Mouse (Mus musculus) cerebellum, adult 2 months (tissue): ENCODE measurements around the gene Scn3b. TPM values are rescaled to one million over a fixed set of nuclear protein-coding genes. Genes with fewer than 3 reads are reported as not detected.

Experiments
- DNase-seq, 2 experiments: peaks; one replicate each; pipeline ENCODE4 v3.0.0; 2021
- H3K27ac ChIP-seq: fragments of 200-500 bp; 2 replicates; pipeline ENCODE4 v1.5.1; 2012; ENCODE audit warnings: low read length, control low read depth, inconsistent platforms; ENCODE audit not compliant: insufficient read depth
- H3K27me3 ChIP-seq: fragments of 200-500 bp; 2 replicates; pipeline ENCODE4 v1.6.1; 2012; ENCODE audit warnings: inconsistent platforms, mild to moderate bottlenecking, low read length, moderate library complexity; ENCODE audit not compliant: control insufficient read depth, insufficient read depth
- H3K4me1 ChIP-seq: fragments of 200-500 bp; 2 replicates; pipeline ENCODE4 v1.6.1; 2011; ENCODE audit warnings: low read length; ENCODE audit not compliant: control insufficient read depth, insufficient read depth
- H3K4me3 ChIP-seq: fragments of 200-500 bp; replicated peaks from 2 replicates; pipeline ENCODE3; 2011; ENCODE audit warnings: mild to moderate bottlenecking, low read depth, low read length, control low read depth; ENCODE audit not compliant: insufficient read depth
- CTCF ChIP-seq: fragments of 200-500 bp; IDR thresholded peaks from 2 replicates; pipeline ENCODE4 v1.5.1; 2011; ENCODE audit warnings: low read depth, mild to moderate bottlenecking, control low read depth, low read length, moderate library complexity, borderline replicate concordance; ENCODE audit not compliant: insufficient read depth
- POLR2A ChIP-seq: fragments of 200-500 bp; IDR thresholded peaks from 2 replicates; pipeline ENCODE4 v1.6.1; 2011; ENCODE audit warnings: low read length, control low read depth, borderline replicate concordance; ENCODE audit not compliant: insufficient read depth
- WGBS: fragments of 180-500 bp; shearing (Covaris S2); methylation state at CpG from one replicate; pipeline ENCODE4 v1.1.7; 2018; 5-methylcytosine and 5-hydroxymethylcytosine counted together
- polyA plus RNA-seq: library from polyadenylated mRNA; depleted of rRNA; stranded (reverse); fragments of >200 nt; gene quantifications from 2 replicates; pipeline ENCODE4 v1.2.3, GENCODE M21; 2012

Scn3b gene
- polyA plus RNA-seq, 1 experiment = 10.1 TPM

DNA sequence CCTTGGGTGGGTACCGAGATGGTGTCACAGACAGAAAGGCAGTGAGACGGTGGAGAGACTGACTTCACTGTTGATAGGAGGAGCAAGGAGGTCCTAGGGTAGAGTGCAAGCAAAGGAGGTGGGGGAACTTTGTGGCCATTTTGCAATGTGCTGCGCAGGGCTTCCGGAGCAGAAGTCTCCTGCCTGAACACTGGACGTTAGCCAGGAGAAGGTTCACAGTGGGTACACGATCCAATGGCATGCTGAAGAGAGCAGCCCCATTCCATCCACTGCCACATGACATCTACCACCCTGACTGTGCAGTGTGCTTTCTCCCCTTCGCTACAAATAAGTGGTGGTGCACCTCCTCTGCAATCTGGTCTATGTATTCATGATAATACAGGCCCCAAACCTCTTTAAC, 3.8 kb downstream of the Scn3b start:
- Histone ChIP-seq H3K4me3 (no peak overlapping the region), H3K4me1 (peaks cover 6% of the 10 kb centered on the region; the same call in 1 of the 2 replicates), H3K27ac (no peak overlapping the region), H3K27me3 (no peaks in the 10 kb centered on the region; the same call in 1 of the 2 replicates)
- WGBS = 49% methylated on average over 7 of the region's 7 CpGs
- no peak for DNase-seq
- TF ChIP-seq POLR2A (no peak), CTCF (no peak)

- DNase-seq = no peak
- TF ChIP-seq POLR2A = no peak
- no peak for TF ChIP-seq CTCF
- Histone ChIP-seq H3K4me1 (no peaks in the 10 kb centered on the region), H3K4me3 (no peak overlapping the region), H3K27ac (no peak overlapping the region), H3K27me3 (no peaks in the 10 kb centered on the region)
- WGBS = 66% methylated on average over 5 of the region's 5 CpGs
These were observed 6.9 kb downstream of the Scn3b start for GRCm38 (mm10) chr9:40275904-40276303.

DNA sequence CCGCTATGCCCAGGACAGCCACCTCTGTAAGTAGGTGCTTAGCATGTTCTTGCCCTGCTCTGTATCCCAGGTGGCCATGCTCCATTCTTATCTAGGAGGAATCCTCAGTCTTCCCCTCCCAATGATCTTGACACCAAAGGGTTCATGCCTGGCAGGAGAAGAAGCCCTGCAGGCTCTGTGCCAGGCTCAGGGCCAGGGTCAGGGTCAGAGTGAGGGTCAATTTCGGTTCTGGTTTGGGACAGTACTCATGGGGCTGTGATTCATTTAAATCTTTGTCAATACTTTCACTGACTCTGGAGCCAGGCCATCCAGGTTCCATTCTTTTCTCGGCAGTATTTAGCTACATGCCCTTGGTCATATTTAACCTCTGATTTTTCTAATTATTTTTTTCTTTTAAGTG, 8.7 kb downstream of the Scn3b start:
- WGBS = 79% methylated on average over 3 of the region's 3 CpGs
- no peaks in the 10 kb centered on the region; the same call in 1 of the 2 replicates for H3K27me3 ChIP-seq
- DNase-seq = no peak
- no peak overlapping the region for H3K27ac ChIP-seq
- no peak overlapping the region for H3K4me3 ChIP-seq
- no peaks in the 10 kb centered on the region for H3K4me1 ChIP-seq
- no peak for TF ChIP-seq CTCF

- no peak overlapping the region for H3K27ac ChIP-seq
- DNase-seq = no peak
- H3K4me3 ChIP-seq = no peak overlapping the region
- no peaks in the 10 kb centered on the region; the same call in 1 of the 2 replicates for H3K27me3 ChIP-seq
- H3K4me1 ChIP-seq = no peaks in the 10 kb centered on the region
- TF ChIP-seq POLR2A = no peak
- no peak for TF ChIP-seq CTCF
- WGBS = 91% methylated on average over 7 of the region's 7 CpGs
These were observed 10.4 kb downstream of the Scn3b start for GRCm38 (mm10) chr9:40279438-40279837.

- TF ChIP-seq POLR2A (no peak), CTCF (no peak)
- DNase-seq = no peak
These were observed 14.0 kb downstream of the Scn3b start for GRCm38 (mm10) chr9:40282968-40283367.

DNA sequence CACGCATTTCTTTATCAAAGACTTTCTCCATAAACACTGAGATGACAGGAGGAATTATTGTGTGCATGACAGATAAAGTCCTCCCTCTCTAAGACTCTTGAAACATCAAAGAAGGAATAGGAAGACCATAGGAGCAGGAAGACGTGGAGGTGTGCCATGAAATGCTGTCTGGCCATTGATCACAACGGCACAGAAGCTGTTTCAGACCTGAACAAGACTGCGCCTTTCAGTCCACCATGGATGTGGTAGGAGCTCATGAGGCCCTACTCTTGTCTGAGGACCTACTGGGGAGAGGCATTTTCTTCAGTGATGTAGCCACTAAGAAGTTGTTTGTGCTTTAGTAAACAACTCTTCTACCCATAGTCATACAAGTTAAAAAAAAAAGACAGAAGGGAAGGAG, 23.5 kb downstream of the Scn3b start:
- DNase-seq = no peak
- Histone ChIP-seq H3K4me3 (no peak overlapping the region), H3K27ac (no peak overlapping the region), H3K4me1 (peaks cover 11% of the 10 kb centered on the region), H3K27me3 (no peaks in the 10 kb centered on the region)
- 87% methylated on average over 4 of the region's 4 CpGs for WGBS
- TF ChIP-seq CTCF (no peak), POLR2A (no peak)

More at GRCm38 (mm10) chr9:40282968-40283367, 14.0 kb downstream of the Scn3b start:
- H3K27me3 ChIP-seq = no peaks in the 10 kb centered on the region; the same call in 1 of the 2 replicates
- no peaks in the 10 kb centered on the region for H3K4me1 ChIP-seq
- no peak overlapping the region for H3K4me3 ChIP-seq
- no peak overlapping the region for H3K27ac ChIP-seq
- WGBS = 50% methylated on average over 7 of the region's 7 CpGs

DNA sequence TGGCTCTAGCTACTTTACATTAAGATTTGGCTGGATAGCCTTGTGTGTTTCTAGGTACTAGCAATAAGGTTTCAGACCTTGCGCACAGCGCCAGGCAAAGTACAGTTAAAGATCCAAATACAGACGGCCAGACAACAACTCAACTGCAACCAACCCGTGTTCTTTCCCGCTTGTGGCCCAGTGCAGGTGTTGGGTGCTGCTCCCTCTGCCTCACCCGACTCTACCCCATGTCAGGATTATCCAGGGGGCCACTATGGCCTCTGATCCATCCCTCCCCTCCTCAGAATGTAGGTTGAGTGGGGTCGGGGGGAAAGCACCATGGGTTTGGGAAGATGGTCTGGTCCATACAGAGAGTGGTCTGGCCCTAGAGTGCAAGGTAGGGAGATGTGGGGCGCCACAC, 24.3 kb downstream of the Scn3b start:
- TF ChIP-seq POLR2A (no peak), CTCF (no peak)
- Histone ChIP-seq H3K27ac (no peak overlapping the region), H3K4me1 (peaks cover 11% of the 10 kb centered on the region), H3K27me3 (no peaks in the 10 kb centered on the region), H3K4me3 (no peak overlapping the region)
- WGBS = 96% methylated on average over 8 of the region's 8 CpGs
- DNase-seq = no peak

- Histone ChIP-seq H3K27ac (no peak overlapping the region), H3K4me1 (peaks cover 11% of the 10 kb centered on the region), H3K4me3 (no peak overlapping the region), H3K27me3 (no peaks in the 10 kb centered on the region)
- TF ChIP-seq CTCF = no peak
- no peak for TF ChIP-seq POLR2A
- 42% methylated on average over 5 of the region's 5 CpGs for WGBS
- DNase-seq = no peak
These were observed 24.7 kb downstream of the Scn3b start for GRCm38 (mm10) chr9:40293740-40294139.
